Mouse (Mus musculus) adrenal gland, adult 18-20 months (tissue): ENCODE data around the gene Rmi1. TPM values are rescaled to one million over a fixed set of nuclear protein-coding genes. Genes with fewer than 3 reads are reported as not detected.
"Not testable (repeated sequence)": the region's sequence is repeated elsewhere in the genome, so short reads cannot be mapped to it uniquely, and the experiment has no call there.

ENCODE experiments used
- DNase-seq, 2 experiments: peaks; one replicate each; pipeline ENCODE4 v3.0.0; 2021 to 2022; ENCODE audit warnings: low spot score in 2 of 2
- microRNA-seq, 2 experiments: library from miRNA; unstranded; fragments of <30 nt; microRNA quantifications; one replicate each; pipeline ENCODE4 v1.2.0; 2021; ENCODE audit warnings: borderline number of aligned reads in 2 of 2
- total RNA-seq, 2 experiments: library from RNA; stranded (reverse); gene quantifications; 1 replicate in 1 of 2; 2 replicates in 1 of 2; pipeline ENCODE4 v1.2.3; 2021

The Rmi1 gene
- total RNA-seq, 2 experiments from 2014 or later = 18.0 to 19.1 TPM

- DNase-seq = not testable (repeated sequence)
These were observed 56.8 kb downstream of the Rmi1 start for GRCm38 (mm10) chr13:58458811-58459210.

Small RNA genes within 50 kb of the gene (microRNA-seq; reads per million reads assigned to microRNA genes)
- 182 to 309 reads per million in 2 experiments for gene Mir7-1

Other genes starting within 250 kb of the Rmi1 start
- 10 to 100 TPM; 59.7 to 65.5 TPM for gene Idnk, start 244.6 kb upstream of the Rmi1 start, total RNA-seq
- gene Ubqln1, start 186.6 kb upstream of the Rmi1 start, total RNA-seq = 100 to 1,000 TPM; 151 to 156 TPM
- gene Gkap1, start 126.5 kb upstream of the Rmi1 start, total RNA-seq = 10 to 100 TPM; 54.5 to 83.4 TPM
- gene Kif27, start 43.1 kb upstream of the Rmi1 start, total RNA-seq = under 1 TPM; 0.70 to 0.90 TPM
- gene 2210016F16Rik, start 17.0 kb upstream of the Rmi1 start, total RNA-seq = 10 to 100 TPM; 23.5 to 30.0 TPM
- gene Hnrnpk, start 1.1 kb downstream of the Rmi1 start, total RNA-seq = 100 to 1,000 TPM; 806 to 881 TPM
- gene Slc28a3, start 208.6 kb downstream of the Rmi1 start, total RNA-seq = not detected